Mouse (Mus musculus) thymus, postnatal 0 days (tissue): ENCODE data around the gene Mocs3. TPM values are rescaled to one million over a fixed set of nuclear protein-coding genes. Genes with fewer than 3 reads are reported as not detected.

ENCODE experiments used
- polyA plus RNA-seq: library from polyadenylated mRNA; unstranded; fragments of >200 nt; fragmentation: Nextera tagmentation; extraction: Ambion mirVana; gene quantifications from 2 replicates; pipeline ENCODE4 v1.2.1, GENCODE M21; 2015

Gene Mocs3
- polyA plus RNA-seq, 1 experiment from 2014 or later, result 11.4 TPM

Other genes with a start within 250 kb of the Mocs3 start
- 0.18 and 0.30 TPM in 2 replicates for gene Ripor3, start 220.0 kb upstream of the Mocs3 start, polyA plus RNA-seq
- 3.1 and 3.4 TPM in 2 replicates for gene Pard6b, start 149.6 kb upstream of the Mocs3 start, polyA plus RNA-seq
- 4.8 and 7.9 TPM in 2 replicates for gene Adnp, start 23.5 kb upstream of the Mocs3 start, polyA plus RNA-seq
- 10.4 and 15.3 TPM in 2 replicates for gene Gm20716, start 258 bp upstream of the Mocs3 start, polyA plus RNA-seq
- 143 and 144 TPM in 2 replicates for gene Dpm1, start within 50 bp of the Mocs3 start, polyA plus RNA-seq
- gene Kcng1, start 51.1 kb downstream of the Mocs3 start, polyA plus RNA-seq, result not detected in 2 replicates